Mouse (Mus musculus): ENCODE measurements around the gene Shisa9. TPM values are rescaled to one million over a fixed set of nuclear protein-coding genes. Genes with fewer than 3 reads are reported as not detected.

Gene Shisa9
- polyA plus RNA-seq, 1 experiment from 2014 or later = 7.2 TPM

- no peak overlapping the region for H3K9ac ChIP-seq (replicated peaks; ENCODE audit: low read depth, low read length)
- H3K4me1 ChIP-seq (replicated peaks; ENCODE audit: control insufficient read depth, insufficient read depth, low read length) = 0 out of 2 replicates have a peak, but pooled peaks cover 5% of the 10 kb centered on the region
- ATAC-seq = no peak
- no peak overlapping the region for H3K4me3 ChIP-seq (replicated peaks; ENCODE audit: low read length)
- H3K36me3 ChIP-seq (ENCODE audit: control insufficient read depth, insufficient read depth) = no peaks in the 10 kb centered on the region
- H3K9me3 ChIP-seq (ENCODE audit: control insufficient read depth, low read length) = no peaks in the 10 kb centered on the region
- H3K4me2 ChIP-seq (ENCODE audit: low read length) = no peak overlapping the region
- no peaks in the 10 kb centered on the region for H3K27me3 ChIP-seq (replicated peaks; ENCODE audit: control insufficient read depth, insufficient read depth, low read length)
- H3K27ac ChIP-seq (ENCODE audit: low read length) = no peak overlapping the region
Measured at GRCm38 (mm10) chr16:12303420-12303819, 319.5 kb downstream of the Shisa9 start.

GRCm38 (mm10) chr16:12307318-12307965 lies 323.5 kb downstream of the Shisa9 start:
- WGBS = 81% methylated on average over 3 of the region's 3 CpGs

GRCm38 (mm10) chr16:12309826-12310225 lies 325.9 kb downstream of the Shisa9 start:
- no peak for ATAC-seq
- H3K4me3 ChIP-seq (replicated peaks; ENCODE audit: low read length) = no peak overlapping the region
- no peak overlapping the region for H3K27ac ChIP-seq (ENCODE audit: low read length)
- H3K27me3 ChIP-seq (replicated peaks; ENCODE audit: control insufficient read depth, insufficient read depth, low read length) = no peaks in the 10 kb centered on the region
- H3K4me1 ChIP-seq (replicated peaks; ENCODE audit: control insufficient read depth, insufficient read depth, low read length) = no peaks in the 10 kb centered on the region
- no peak overlapping the region for H3K4me2 ChIP-seq (ENCODE audit: low read length)
- no peak overlapping the region for H3K9ac ChIP-seq (replicated peaks; ENCODE audit: low read depth, low read length)
- no peaks in the 10 kb centered on the region for H3K9me3 ChIP-seq (ENCODE audit: control insufficient read depth, low read length)
- no peaks in the 10 kb centered on the region for H3K36me3 ChIP-seq (ENCODE audit: control insufficient read depth, insufficient read depth)

More at GRCm38 (mm10) chr16:12307318-12307965, 323.5 kb downstream of the Shisa9 start:
- no peak overlapping the region for H3K4me3 ChIP-seq (replicated peaks; ENCODE audit: low read length)
- no peak overlapping the region for H3K9ac ChIP-seq (replicated peaks; ENCODE audit: low read depth, low read length)
- H3K9me3 ChIP-seq (ENCODE audit: control insufficient read depth, low read length) = no peaks in the 10 kb centered on the region
- H3K4me1 ChIP-seq (replicated peaks; ENCODE audit: control insufficient read depth, insufficient read depth, low read length) = no peaks in the 10 kb centered on the region
- no peaks in the 10 kb centered on the region for H3K27me3 ChIP-seq (replicated peaks; ENCODE audit: control insufficient read depth, insufficient read depth, low read length)
- no peak overlapping the region for H3K27ac ChIP-seq (ENCODE audit: low read length)
- no peak overlapping the region for H3K4me2 ChIP-seq (ENCODE audit: low read length)
- no peak for ATAC-seq
- no peaks in the 10 kb centered on the region for H3K36me3 ChIP-seq (ENCODE audit: control insufficient read depth, insufficient read depth)

- no peaks in the 10 kb centered on the region for H3K36me3 ChIP-seq (ENCODE audit: control insufficient read depth, insufficient read depth)
- H3K4me1 ChIP-seq (replicated peaks; ENCODE audit: control insufficient read depth, insufficient read depth, low read length) = no peaks in the 10 kb centered on the region
- no peak overlapping the region for H3K4me2 ChIP-seq (ENCODE audit: low read length)
- no peak for ATAC-seq
- no peak overlapping the region for H3K4me3 ChIP-seq (replicated peaks; ENCODE audit: low read length)
- no peak overlapping the region for H3K27ac ChIP-seq (ENCODE audit: low read length)
- H3K9me3 ChIP-seq (ENCODE audit: control insufficient read depth, low read length) = no peaks in the 10 kb centered on the region
- no peaks in the 10 kb centered on the region for H3K27me3 ChIP-seq (replicated peaks; ENCODE audit: control insufficient read depth, insufficient read depth, low read length)
- H3K9ac ChIP-seq (replicated peaks; ENCODE audit: low read depth, low read length) = no peak overlapping the region
Measured at GRCm38 (mm10) chr16:12315627-12316026, 331.7 kb downstream of the Shisa9 start.

Other genes with a start within 250 kb of the Shisa9 start
- 13.2 and 14.9 TPM in 2 replicates for gene Cpped1, start 74.7 kb upstream of the Shisa9 start, polyA plus RNA-seq (2015; fragmentation: Nextera tagmentation; extraction: Ambion mirVana)

All from forebrain, embryonic 16.5 days (tissue).